Mouse (Mus musculus) heart, adult 2 months (tissue): ENCODE results near the gene Fam57b.

Experiments
- CTCF ChIP-seq: fragments of 200-600 bp; IDR thresholded peaks from 2 replicates; pipeline ENCODE4 v1.8.1; 2022; ENCODE audit warnings: antibody characterized with exemption, mild to moderate bottlenecking, moderate library complexity
- POLR2A ChIP-seq: fragments of 200-500 bp; IDR thresholded peaks from 2 replicates; pipeline ENCODE4 v1.6.1; 2011; ENCODE audit warnings: mild to moderate bottlenecking, low read depth, low read length, control low read depth; ENCODE audit not compliant: insufficient read depth

DNA sequence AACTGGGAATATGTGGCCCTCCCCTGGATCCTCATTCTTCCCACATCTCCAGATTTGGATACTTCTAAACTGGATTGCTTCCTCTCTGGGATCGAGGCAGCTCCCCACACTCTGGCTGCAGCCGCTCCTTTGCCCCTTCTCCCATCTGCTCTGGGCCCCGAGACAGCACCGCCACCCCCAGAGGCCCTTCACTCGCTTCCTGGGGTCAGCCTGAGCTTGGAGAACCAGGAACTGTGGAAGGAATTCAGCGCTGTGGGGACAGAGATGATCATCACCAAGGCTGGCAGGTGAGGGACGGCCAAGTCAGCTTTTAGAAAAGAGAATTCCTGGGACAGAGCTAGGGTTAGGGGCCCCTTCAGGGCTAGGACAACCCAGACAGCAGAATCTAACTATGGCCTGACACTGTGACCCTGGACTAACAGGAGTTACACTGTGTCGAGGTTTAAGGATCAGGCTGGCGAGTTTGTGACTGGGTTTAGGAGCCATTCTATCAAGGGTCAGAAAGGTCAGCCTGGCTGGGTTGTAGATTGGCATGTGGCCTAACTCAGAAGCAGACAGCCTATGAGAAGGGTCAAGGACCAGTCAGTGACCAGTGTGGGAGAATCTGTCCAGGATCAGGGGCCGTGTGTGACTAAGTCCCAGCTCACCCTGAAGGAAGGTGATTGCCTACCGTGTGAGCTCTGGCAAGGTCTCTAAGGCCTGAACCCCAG, 15.7 kb upstream of the Fam57b start:
- TF ChIP-seq CTCF = no peak
- no peak for TF ChIP-seq POLR2A
